Mouse (Mus musculus): ENCODE data around the gene Ddias.
"Not testable (repeated sequence)": the region's sequence is repeated elsewhere in the genome, so short reads cannot be mapped to it uniquely, and the experiment has no call there.

Ddias gene

DNA sequence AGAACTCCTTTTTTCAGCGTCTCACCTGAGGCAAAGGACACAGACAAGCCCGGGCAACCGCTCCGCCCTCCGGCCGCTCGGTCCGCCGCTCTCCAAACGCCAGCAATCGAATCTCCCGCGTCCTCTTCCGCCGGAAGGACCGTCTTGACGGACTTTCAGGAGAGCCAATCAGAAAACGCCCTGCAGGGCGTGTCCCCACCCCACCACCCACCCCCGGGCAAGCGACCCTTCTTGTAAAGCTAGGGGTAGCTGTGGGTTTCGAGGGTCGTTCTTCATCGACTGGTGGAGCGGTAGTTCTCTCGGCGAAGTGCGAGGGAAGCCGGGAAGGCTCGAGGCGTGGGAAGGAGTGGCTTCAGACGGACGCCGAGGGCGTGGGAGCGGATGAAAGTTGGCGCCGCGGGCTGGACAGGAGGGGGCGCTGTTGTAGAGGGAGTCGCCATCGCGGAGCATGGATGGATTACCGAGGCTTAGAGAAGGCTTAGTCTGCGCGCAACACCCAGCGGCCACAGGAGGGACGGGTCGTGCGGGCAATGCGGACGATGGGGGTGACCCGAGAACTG lies at the start of gene Ddias, which contains the start of gene Prcp:
Ddias (minus strand) TSS at position 132 of the 560 bp plus-strand sequence.
Prcp (plus strand) TSS at position 355 of the 560 bp plus-strand sequence.
- DNase-seq, result peak; percentile 97

GRCm38 (mm10) chr7:92920857-92921172 lies 46.8 kb upstream of the Ddias start:
- DNase-seq, result no peak

- DNase-seq, result no peak
These were observed 46.3 kb upstream of the Ddias start for GRCm38 (mm10) chr7:92920172-92920856.

- not testable (repeated sequence) for DNase-seq
These were observed 30.2 kb upstream of the Ddias start for GRCm38 (mm10) chr7:92904285-92904684.

DNA sequence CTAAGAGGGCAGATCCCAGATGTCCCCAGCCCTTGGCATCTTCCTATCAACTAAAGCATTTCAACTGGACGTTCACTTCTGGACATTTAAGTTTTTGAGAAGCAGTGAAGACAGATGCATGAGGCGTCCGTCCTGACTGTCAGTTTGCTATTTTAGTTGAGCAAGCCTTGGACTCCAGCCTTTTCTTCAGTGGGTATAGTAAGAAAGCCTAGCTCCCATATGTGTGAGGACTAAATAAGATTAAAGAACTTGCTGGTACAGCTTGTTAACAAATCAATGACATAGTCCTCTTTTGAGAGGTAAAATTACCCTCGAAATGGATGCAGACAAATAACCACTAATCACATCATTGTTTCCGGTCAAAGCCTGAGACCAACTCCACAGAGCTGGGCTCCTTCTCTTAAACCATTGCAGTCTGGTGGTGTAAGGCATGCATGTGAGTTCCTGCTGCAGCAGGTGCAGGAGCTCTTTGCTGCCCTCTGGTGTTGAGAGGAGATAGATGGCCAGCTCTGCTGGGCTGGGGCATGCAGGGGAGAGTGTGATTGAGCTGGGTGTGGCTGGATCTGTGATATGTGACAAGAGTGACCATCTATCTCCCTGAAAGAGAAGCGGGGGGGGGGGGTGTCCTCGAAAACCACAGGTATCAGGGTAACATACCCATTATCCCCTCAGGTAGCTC lies 29.5 kb upstream of the Ddias start:
- peak; percentile 85 for DNase-seq

DNA sequence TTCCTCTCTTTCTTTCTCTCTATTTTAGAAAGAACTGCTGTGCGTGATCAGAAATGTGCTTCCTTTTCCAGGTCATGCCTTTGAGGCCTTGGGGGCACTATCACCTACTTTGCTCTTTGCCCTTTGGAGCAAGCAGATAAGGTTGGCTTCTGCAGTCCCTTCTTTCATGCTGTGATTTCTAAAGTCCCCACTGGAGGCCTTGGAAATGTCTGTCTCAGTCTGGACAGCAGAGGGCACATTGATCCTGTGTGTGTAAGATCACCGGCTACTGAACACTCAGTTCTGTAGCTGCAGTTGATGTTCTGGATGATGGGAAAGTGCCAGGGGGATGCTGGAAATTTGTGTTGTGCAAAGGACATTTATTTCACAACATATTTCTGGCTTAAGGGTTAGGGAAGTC lies 23.0 kb upstream of the Ddias start:
- peak; percentile 58 for DNase-seq

GRCm38 (mm10) chr7:92896036-92896435 lies 22.0 kb upstream of the Ddias start:
- DNase-seq, result no peak

- DNase-seq, result no peak
These were observed 19.4 kb upstream of the Ddias start for GRCm38 (mm10) chr7:92893478-92893877.

GRCm38 (mm10) chr7:92890618-92891230 lies 16.7 kb upstream of the Ddias start:
- DNase-seq, result no peak

- DNase-seq, result no peak
These were observed 16.2 kb upstream of the Ddias start for GRCm38 (mm10) chr7:92890211-92890610.

GRCm38 (mm10) chr7:92887230-92887629 lies 13.2 kb upstream of the Ddias start:
- DNase-seq, result no peak

GRCm38 (mm10) chr7:92886801-92887200 lies 12.8 kb upstream of the Ddias start:
- DNase-seq, result no peak

GRCm38 (mm10) chr7:92884998-92885660 lies 11.1 kb upstream of the Ddias start:
- DNase-seq, result no peak

DNA sequence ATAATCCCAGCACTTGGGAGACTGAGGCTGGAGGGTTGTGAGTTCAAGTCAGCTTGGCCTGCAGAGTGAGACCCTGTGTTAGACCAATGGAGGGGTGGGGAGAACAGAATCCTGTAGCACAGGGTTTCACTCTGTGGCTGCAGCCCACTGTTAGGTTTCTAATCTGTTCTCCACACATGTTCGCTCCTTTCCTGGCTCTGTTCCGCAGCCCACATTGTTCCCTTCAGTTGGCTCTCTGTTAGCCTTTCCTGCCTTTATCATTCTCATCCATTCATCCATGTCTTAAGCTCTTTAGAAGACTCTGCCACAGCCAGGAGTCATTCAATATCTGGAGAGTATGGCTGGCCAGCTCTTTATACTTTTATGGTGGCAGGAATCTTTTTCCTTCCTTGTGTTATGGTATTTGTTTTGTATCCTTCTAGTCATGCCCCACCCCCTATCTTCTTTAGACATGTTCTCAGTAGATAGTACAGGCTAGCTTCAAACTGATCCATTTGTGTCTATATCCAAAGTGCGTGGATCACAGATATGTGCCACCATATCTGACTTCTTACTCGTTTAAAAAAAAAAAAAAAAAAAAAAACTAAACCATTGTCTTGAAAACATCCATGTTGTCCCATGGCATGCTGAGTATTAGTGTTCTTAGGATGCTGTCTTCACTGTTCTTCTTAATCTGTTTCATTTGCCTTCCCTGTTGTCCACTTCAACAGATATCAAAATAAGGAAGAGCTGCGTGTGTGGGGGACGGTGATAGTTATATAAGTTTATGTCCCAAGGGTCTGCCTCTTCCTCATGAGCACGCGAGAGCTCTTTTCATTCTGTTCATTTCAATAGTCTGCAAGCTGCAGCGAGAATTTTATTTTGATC lies 10.0 kb upstream of the Ddias start:
- no peak for DNase-seq

- DNase-seq, result no peak
These were observed 4.7 kb upstream of the Ddias start for GRCm38 (mm10) chr7:92878575-92879285.

DNA sequence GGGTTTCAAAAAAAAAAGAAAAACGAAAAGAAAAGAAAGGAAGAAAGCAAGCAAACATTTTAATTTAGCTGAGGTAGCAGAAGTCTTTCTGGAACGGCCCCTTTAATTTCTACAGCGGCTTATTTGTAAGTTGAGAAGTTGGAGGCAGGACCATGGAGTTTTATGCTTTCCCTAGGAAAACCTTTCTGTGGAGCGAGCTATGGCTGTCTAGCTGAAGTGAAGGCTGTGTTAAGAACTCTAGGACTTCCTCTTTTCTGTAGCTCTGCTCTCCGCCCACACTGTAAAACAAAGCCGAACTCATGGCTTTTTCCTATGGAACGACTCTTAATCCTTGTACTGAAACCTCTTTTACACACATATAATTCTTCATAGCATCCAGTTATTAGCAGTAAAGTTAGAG lies 2.5 kb upstream of the Ddias start:
- DNase-seq, result no peak

DNA sequence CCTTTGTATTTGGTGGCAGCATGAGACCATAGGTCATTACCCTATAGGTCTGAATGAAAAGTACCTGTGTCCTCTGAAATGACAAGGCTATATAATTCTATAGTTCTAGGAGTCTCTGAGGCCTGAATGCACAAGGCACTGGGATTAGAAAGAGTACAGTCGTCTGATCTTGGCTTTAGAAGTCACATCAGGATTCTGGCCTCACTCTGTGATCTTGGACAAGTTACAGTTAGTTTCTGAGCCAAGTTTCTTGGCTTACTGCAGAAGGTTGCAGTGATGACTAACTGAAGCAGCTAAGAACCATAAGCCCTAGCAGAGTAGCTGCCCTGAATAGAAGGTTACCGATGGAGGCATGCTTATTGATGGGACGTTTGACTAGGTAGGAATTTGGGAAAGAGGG lies 2.0 kb upstream of the Ddias start:
- DNase-seq, result no peak

DNA sequence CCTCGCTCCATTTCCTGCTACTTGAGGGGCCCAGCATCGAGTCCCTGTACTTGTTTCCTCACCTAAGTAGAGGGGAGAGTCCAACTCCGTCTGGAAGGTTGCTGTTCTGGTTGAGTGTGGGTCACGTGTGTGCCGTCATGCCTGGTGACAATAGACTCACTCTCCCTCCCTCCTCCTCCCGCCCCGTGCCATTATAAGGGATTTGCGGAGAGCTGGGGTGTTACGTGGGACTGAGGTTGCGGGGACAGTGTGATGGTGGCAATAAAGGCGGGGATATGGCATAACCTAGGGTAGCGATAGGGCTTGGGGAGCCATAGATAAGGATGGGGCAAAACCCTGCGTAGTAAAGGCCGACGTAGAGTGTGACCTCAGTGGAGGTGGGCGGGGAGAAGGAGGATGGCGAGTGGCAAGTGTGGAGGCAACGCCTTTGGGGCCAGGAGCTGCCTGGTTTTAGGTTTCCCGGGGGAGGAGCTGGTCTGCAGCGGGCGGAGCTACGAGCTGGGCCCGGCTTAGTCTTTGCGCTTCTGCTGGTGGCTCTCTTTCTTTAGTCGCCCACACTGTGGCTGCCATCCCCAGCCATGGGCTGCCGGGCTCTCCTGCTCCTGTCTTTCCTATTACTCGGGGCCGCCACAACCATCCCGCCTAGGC lies 838 bp upstream of the Ddias start:
- DNase-seq, result peak; percentile 93

DNA sequence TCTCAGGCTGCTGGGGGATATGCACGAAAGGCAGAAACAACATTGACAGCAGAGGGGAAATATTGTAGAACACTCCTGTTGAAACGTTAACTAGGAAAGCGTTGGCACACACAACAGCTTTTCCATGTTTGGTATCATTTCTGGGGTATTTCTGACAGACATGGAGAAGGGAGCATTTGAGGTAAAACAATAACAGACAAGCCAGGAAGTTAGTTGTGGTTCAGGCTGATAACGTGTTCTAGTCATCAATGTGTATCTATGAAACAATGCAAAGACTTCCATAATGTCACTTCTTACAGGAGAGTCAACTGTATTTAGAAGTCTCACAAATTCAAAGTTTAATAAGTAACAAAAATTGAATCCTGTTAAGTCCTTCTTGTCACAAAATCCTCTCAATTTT lies 2.5 kb downstream of the Ddias start:
- no peak for DNase-seq

DNA sequence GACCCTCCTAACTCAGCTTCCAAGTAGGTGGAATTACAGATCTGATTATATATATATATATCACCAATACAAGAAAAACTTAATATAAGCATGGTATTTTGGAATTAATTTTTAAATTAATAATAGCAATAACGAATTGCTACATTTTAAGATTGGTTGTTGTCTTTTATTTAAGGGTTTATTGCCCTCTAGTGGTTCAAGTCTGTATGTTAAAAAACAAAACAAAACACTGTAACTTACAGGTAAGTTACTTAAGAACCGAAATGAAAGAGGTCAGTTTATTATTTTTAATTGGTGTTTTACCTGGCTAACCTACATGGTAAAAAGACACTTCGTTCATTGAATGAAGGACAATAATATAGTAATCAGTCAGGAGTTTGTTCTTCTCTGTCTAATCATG lies 3.9 kb downstream of the Ddias start:
- peak; percentile 36 for DNase-seq

- peak; percentile 66 for DNase-seq
These were observed 7.5 kb downstream of the Ddias start for GRCm38 (mm10) chr7:92866526-92866925.
